Mouse (Mus musculus): Measurements from ENCODE around the gene Mmaa. TPM values are rescaled to one million over a fixed set of nuclear protein-coding genes. Genes with fewer than 3 reads are reported as not detected.

Mmaa gene
- total and polyA plus RNA-seq, 3 experiments: 3.3 to 4.7 (median 4.1) TPM

DNA sequence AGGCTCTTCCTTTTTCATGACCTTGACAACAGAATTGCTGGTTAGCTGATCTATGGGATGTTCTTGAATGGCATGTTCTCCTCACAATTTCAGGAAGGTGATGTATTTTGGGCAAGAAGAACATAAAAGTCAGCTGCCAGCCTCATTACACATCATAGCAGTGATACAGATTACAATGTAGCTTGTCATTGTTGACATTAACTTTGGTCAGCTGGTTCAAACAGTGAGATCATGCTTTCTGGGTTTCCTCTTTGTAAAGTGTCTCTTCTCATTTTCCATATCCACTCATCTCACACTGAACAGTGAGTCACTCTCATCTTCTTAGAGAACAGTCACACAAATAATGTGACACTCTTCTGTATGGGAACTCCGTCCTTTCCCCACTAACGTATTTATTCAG, 51.3 kb downstream of the Mmaa start:
- no peaks in the 10 kb centered on the region for H3K36me3 ChIP-seq (replicated peaks in 1 of 2; ENCODE audit: control insufficient read depth in 1 of 2, insufficient read depth in 1 of 2, low read length in 1 of 2)
- no peak overlapping the region for H3K27ac ChIP-seq (ENCODE audit: insufficient read depth, low read depth)
- H3K4me3 ChIP-seq (replicated peaks in 1 of 3; ENCODE audit: low read depth in 2 of 3, low read length in 2 of 3, poor library complexity in 1 of 3): no peak overlapping the region
- dilution Hi-C loops (cut with MboI; ENCODE audit: extremely low pct_ligation_motif_present, extremely low pct_unique_long_range_greater_than_20kb, low sequenced_read_pairs): no loop called here
- DNase-seq (ENCODE audit: extremely low read depth): no peak
- peak; percentile 45; the same call in 1 of the 2 replicates for TF ChIP-seq ETS1 (conservative IDR thresholded peaks at IDR 0.05; ENCODE audit: low read depth, low read length)
- TF ChIP-seq PAX5 (IDR thresholded peaks at IDR 0.05; ENCODE audit: low read length): no peak
- in situ Hi-C loops (cut with MboI; ENCODE audit: low pct_ligation_motif_present, low pct_unique_long_range_greater_than_20kb, low sequenced_read_pairs): no loop called here
- no peaks in the 10 kb centered on the region for H3K79me2 ChIP-seq (replicated peaks; ENCODE audit: control insufficient read depth, extremely low read depth, insufficient read depth, poor library complexity, severe bottlenecking)
- no peak overlapping the region for H3K4me2 ChIP-seq (ENCODE audit: insufficient read depth, low read depth, poor library complexity, severe bottlenecking)
- H3K27me3 ChIP-seq (replicated peaks): no peaks in the 10 kb centered on the region
- 0 out of 4 replicates have a peak, but pooled peaks cover 0 to 5% of the 10 kb centered on the region in 2 experiments for H3K4me1 ChIP-seq (ENCODE audit: control insufficient read depth in 1 of 2, insufficient read depth in 2 of 2)
- H3K9me3 ChIP-seq (replicated peaks; ENCODE audit: low read length): no peaks in the 10 kb centered on the region
- no peak overlapping the region for H3K9ac ChIP-seq (ENCODE audit: insufficient read depth, low read depth)

DNA sequence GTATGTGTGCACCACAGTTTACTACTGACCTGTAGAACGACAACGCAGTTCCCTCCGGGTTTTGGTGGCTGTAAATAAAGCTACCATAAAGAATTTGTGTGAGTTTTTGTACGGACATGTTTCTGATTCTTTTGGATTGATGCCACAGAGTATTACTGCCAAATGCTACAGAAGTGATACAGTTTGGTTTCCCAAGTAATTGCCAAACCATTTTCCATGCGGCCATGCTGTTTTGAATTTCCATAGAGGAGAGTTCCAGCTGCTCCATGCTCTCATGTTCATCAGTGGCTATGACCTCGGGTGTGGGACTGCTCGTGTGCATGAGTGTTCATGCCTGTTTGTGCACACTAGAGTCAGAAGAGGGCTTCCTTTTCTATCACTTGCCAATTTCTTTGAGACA, 54.7 kb downstream of the Mmaa start:
- no peak for DNase-seq (ENCODE audit: extremely low read depth)
- Histone ChIP-seq H3K4me3 (replicated peaks in 1 of 3; ENCODE audit: low read depth in 2 of 3, low read length in 2 of 3, poor library complexity in 1 of 3) (no peak overlapping the region), H3K27me3 (replicated peaks) (no peaks in the 10 kb centered on the region), H3K79me2 (replicated peaks; ENCODE audit: control insufficient read depth, extremely low read depth, insufficient read depth, poor library complexity, severe bottlenecking) (no peaks in the 10 kb centered on the region), H3K9ac (ENCODE audit: insufficient read depth, low read depth) (no peak overlapping the region), H3K9me3 (replicated peaks; ENCODE audit: low read length) (no peaks in the 10 kb centered on the region), H3K27ac (ENCODE audit: insufficient read depth, low read depth) (no peak overlapping the region), H3K4me2 (ENCODE audit: insufficient read depth, low read depth, poor library complexity, severe bottlenecking) (no peak overlapping the region), H3K4me1 (ENCODE audit: control insufficient read depth in 1 of 2, insufficient read depth in 2 of 2) (0 out of 4 replicates have a peak, but pooled peaks cover 0 to 5% of the 10 kb centered on the region in 2 experiments), H3K36me3 (replicated peaks in 1 of 2; ENCODE audit: control insufficient read depth in 1 of 2, insufficient read depth in 1 of 2, low read length in 1 of 2) (no peaks in the 10 kb centered on the region)
- dilution Hi-C loops (cut with MboI; ENCODE audit: extremely low pct_ligation_motif_present, extremely low pct_unique_long_range_greater_than_20kb, low sequenced_read_pairs): no loop called here
- TF ChIP-seq MXI1 (IDR thresholded peaks at IDR 0.05; ENCODE audit: low read depth, low read length) (no peak), ZC3H11A (IDR thresholded peaks at IDR 0.05; ENCODE audit: low read depth, low read length) (no peak), EP300 (IDR thresholded peaks at IDR 0.05; ENCODE audit: low read length) (no peak), POLR2AphosphoS2 (IDR thresholded peaks at IDR 0.05; ENCODE audit: low read depth, low read length) (no peak), POLR2A (IDR thresholded peaks at IDR 0.05; ENCODE audit: low read depth, low read length) (no peak), ZNF384 (IDR thresholded peaks at IDR 0.05; ENCODE audit: low read depth, low read length) (no peak), CTCF (conservative IDR thresholded peaks at IDR 0.05 in 1 of 2, IDR thresholded peaks at IDR 0.05 in 1 of 2; ENCODE audit: low read depth in 2 of 2, low read length in 2 of 2) (no peak), GABPA (IDR thresholded peaks at IDR 0.05; ENCODE audit: insufficient replicate concordance, low read depth, low read length) (no peak)
- in situ Hi-C loops (cut with MboI; ENCODE audit: low pct_ligation_motif_present, low pct_unique_long_range_greater_than_20kb, low sequenced_read_pairs): no loop called here

DNA sequence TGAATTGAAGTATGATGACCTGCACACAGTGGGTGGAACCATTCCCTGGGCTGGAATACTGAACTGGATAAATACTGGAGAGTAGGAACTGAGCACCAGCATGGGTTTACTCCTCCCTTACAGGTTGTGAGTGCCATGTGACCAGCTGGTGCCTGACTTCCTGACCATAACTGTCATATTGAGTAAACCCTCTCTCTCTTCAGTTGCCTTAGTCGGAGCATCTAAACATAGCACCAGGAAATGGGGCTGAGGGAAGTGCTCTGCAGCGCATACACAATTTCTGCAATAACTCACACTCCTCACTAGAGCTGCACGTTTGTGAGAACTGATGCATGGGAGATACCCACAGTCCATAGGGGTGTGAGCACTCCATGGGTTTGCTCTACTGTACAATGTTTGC, 55.4 kb downstream of the Mmaa start:
- Histone ChIP-seq H3K9ac (ENCODE audit: insufficient read depth, low read depth) (no peak overlapping the region), H3K36me3 (replicated peaks in 1 of 2; ENCODE audit: control insufficient read depth in 1 of 2, insufficient read depth in 1 of 2, low read length in 1 of 2) (no peaks in the 10 kb centered on the region), H3K4me1 (ENCODE audit: control insufficient read depth in 1 of 2, insufficient read depth in 2 of 2) (0 out of 4 replicates have a peak, but pooled peaks cover 0 to 5% of the 10 kb centered on the region in 2 experiments), H3K4me3 (replicated peaks in 1 of 3; ENCODE audit: low read depth in 2 of 3, low read length in 2 of 3, poor library complexity in 1 of 3) (no peak overlapping the region), H3K27me3 (replicated peaks) (no peaks in the 10 kb centered on the region), H3K79me2 (replicated peaks; ENCODE audit: control insufficient read depth, extremely low read depth, insufficient read depth, poor library complexity, severe bottlenecking) (no peaks in the 10 kb centered on the region), H3K9me3 (replicated peaks; ENCODE audit: low read length) (no peaks in the 10 kb centered on the region), H3K4me2 (ENCODE audit: insufficient read depth, low read depth, poor library complexity, severe bottlenecking) (no peak overlapping the region), H3K27ac (ENCODE audit: insufficient read depth, low read depth) (no peak overlapping the region)
- no peak for DNase-seq (ENCODE audit: extremely low read depth)
- dilution Hi-C loops (cut with MboI; ENCODE audit: extremely low pct_ligation_motif_present, extremely low pct_unique_long_range_greater_than_20kb, low sequenced_read_pairs): no loop called here
- no peak for TF ChIP-seq ZMIZ1 (IDR thresholded peaks at IDR 0.05; ENCODE audit: low read depth, low read length)
- TF ChIP-seq POLR2A (IDR thresholded peaks at IDR 0.05; ENCODE audit: low read depth, low read length): no peak
- TF ChIP-seq KAT2A (IDR thresholded peaks at IDR 0.05; ENCODE audit: insufficient replicate concordance, low read length): no peak
- TF ChIP-seq E2F4 (IDR thresholded peaks at IDR 0.05; ENCODE audit: insufficient replicate concordance, low read depth, low read length): no peak
- TF ChIP-seq USF2 (conservative IDR thresholded peaks at IDR 0.05; ENCODE audit: low read depth, low read length): no peak
- TF ChIP-seq ZKSCAN1 (IDR thresholded peaks at IDR 0.05; ENCODE audit: borderline replicate concordance, low read depth, low read length): no peak
- no peak for TF ChIP-seq ELF1 (IDR thresholded peaks at IDR 0.05; ENCODE audit: low read depth, low read length)
- no peak for TF ChIP-seq TCF12 (IDR thresholded peaks at IDR 0.05; ENCODE audit: low read depth, low read length)
- no peak for TF ChIP-seq CTCF (conservative IDR thresholded peaks at IDR 0.05 in 1 of 2, IDR thresholded peaks at IDR 0.05 in 1 of 2; ENCODE audit: low read depth in 2 of 2, low read length in 2 of 2)
- no peak for TF ChIP-seq MAFK (IDR thresholded peaks at IDR 0.05; ENCODE audit: insufficient replicate concordance, low read length)
- TF ChIP-seq JUN (IDR thresholded peaks at IDR 0.05; ENCODE audit: insufficient read depth, low read depth, low read length): no peak
- no peak for TF ChIP-seq SIN3A (IDR thresholded peaks at IDR 0.05; ENCODE audit: low read length)
- TF ChIP-seq BHLHE40 (IDR thresholded peaks at IDR 0.05; ENCODE audit: low read depth, low read length): no peak
- TF ChIP-seq UBTF (IDR thresholded peaks at IDR 0.05; ENCODE audit: low read depth, low read length): no peak
- TF ChIP-seq GABPA (IDR thresholded peaks at IDR 0.05; ENCODE audit: insufficient replicate concordance, low read depth, low read length): no peak
- TF ChIP-seq ETS1 (conservative IDR thresholded peaks at IDR 0.05; ENCODE audit: low read depth, low read length): no peak
- no peak for TF ChIP-seq RCOR1 (conservative IDR thresholded peaks at IDR 0.05; ENCODE audit: low read depth, low read length)
- no peak for TF ChIP-seq CHD1 (IDR thresholded peaks at IDR 0.05; ENCODE audit: low read depth, low read length)
- TF ChIP-seq MYC (IDR thresholded peaks at IDR 0.05; ENCODE audit: low read depth, low read length): no peak
- in situ Hi-C loops (cut with MboI; ENCODE audit: low pct_ligation_motif_present, low pct_unique_long_range_greater_than_20kb, low sequenced_read_pairs): no loop called here
